14 mouse cellular contexts compared by ENCODE assay signal in the genomic region with DNA sequence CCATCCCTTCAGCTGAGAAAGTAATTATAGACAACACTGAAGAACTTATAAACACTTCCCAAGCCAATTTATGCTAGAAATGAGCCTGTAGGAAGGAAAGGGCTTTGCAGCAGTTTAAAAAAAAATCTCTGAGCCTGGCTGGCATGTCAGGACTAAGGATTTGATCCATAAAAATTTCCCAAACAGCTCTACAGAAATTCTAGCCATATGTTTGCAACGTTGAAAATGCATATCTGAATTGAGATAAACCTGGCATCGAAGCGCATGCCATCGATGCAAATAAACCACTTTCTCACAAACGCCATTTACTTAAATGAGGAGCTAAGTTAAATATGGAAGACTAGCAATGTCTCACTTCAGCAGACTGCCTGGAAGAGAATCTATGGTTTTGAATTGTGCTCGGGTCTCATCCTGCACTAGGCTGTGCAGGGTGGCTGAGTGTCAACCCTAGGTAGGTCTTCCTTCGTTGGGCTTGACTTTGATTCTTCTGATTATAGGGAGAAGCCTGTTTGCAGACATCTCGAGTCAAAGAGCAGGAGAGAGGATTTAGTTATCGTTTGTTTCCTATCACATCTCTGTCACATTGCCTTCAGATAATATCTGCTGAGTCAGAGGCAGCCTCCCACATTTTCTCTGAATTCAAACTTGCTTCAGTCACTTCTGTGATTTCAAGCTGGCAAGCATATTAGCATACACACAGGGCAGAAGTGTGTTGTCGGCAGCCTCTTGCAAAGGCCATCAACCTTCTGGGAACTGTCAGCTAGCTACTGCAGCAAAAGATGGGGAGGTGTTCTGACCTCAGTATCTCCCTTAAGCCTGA.
DNase-seq lines count a peak whose midpoint lies in the region; TF ChIP-seq lines count a peak whose summit lies in the region.
"Had no signal": no experiment of that assay in that cellular context is flagged by ENCODE, and none has a peak within 500 bp of the region (broad histone marks: within the 10 kb centered on the region; RNA-seq: fewer than 3 reads in every experiment).

No protein-coding gene starts in this region.

- intact Hi-C loops in left cerebral cortex, postnatal 25 days (cut with DNase I), result loop anchor here (5.0 kb wide), 1 partner anchor 183 kb away; no protein-coding TSS in a partner anchor

- no peak overlapping the region for H3K4me3 ChIP-seq in layer of hippocampus, adult 2 months
- H3K4me3 ChIP-seq: heart, embryonic 12.5 days; neural tube, embryonic 15.5 days; stomach, embryonic 15.5 days had no signal

- peak overlapping the region; percentile 88 for H3K27ac ChIP-seq in layer of hippocampus, adult 2 months
- H3K27ac ChIP-seq: liver, embryonic 14.5 days; neural tube, embryonic 15.5 days; stomach, embryonic 15.5 days had no signal

- peak; percentile 17 for TF ChIP-seq CTCF in layer of hippocampus, adult 2 months (conservative IDR thresholded peaks at IDR 0.05)

- peak; percentile 26 to 47 for DNase-seq in layer of hippocampus, adult 2 months (ENCODE audit: low spot score in 2 of 2)
- DNase-seq in layer of hippocampus, postnatal 25 days (ENCODE audit: extremely low spot score in 1 of 2, low spot score in 1 of 2), result no peak
- peak; percentile 14 to 29 for DNase-seq in frontal cortex, postnatal 10 days (ENCODE audit: low spot score in 2 of 2)
- peak; percentile 37 to 85 for DNase-seq in left cerebral cortex, postnatal 25 days (ENCODE audit: low spot score in 2 of 2)
- no peak for DNase-seq in gastrocnemius, postnatal 10 days
- no peak for DNase-seq in gastrocnemius, postnatal 4 days (ENCODE audit: low spot score in 2 of 2)
- no peak for DNase-seq in thymus, postnatal 0 days (ENCODE audit: low spot score)
- DNase-seq: cerebellum, adult 11-12 months; gastrocnemius, postnatal 14 days; lung, postnatal 10 days had no signal

Comparison
In these comparisons a context has a peak if more than half of its experiments do, and no peak if none do; other contexts are left out.
1. DNase-seq: peak in layer of hippocampus, adult 2 months (2 of 2), frontal cortex, postnatal 10 days (2 of 2) and left cerebral cortex, postnatal 25 days (2 of 2); none in layer of hippocampus, postnatal 25 days (0 of 2), gastrocnemius, postnatal 10 days (single experiment), gastrocnemius, postnatal 4 days (0 of 2) and thymus, postnatal 0 days (single experiment).